ENCODE assay signal across 18 mouse cellular contexts in the genomic region with DNA sequence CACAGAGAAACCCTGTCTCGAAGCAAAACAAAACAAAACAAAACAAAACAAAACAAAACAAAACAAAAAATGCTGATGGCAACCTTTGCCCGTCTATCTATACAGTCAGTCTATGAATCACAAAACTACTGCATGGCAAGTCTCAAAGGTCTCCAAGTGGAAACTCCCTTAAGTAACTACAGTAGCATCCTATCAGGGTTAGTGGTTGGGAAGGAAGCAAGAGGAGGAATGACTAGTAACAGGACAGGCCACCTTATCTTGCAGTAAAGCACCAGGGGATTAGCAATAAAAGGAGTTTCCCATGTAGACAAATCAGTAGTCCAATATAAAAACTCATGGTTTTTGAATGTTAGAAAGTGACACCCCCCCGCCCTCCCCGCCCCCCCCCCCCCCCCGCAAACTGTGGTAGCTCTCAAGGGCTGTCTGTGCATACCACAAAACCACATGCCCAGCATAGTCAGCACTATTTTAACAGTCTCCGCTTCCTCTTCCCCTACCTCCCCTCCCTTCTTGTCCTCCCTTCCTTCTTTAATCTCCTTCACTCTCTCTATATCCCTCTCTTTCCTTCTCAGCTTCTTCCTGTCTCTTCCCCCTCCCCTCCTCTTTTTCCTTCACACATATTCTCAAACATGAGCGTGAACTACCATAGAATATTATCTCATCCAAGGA. TPM values are rescaled to one million over a fixed set of nuclear protein-coding genes. Genes with fewer than 3 reads are reported as not detected.
"Had no signal": no experiment of that assay in that cellular context is flagged by ENCODE, and none has a peak within 500 bp of the region (broad histone marks: within the 10 kb centered on the region; RNA-seq: fewer than 3 reads in every experiment).

No protein-coding gene starts in this region.

- DNase-seq: kidney, adult 8-10 months; kidney, postnatal 25 days; lung, adult 2 months; lung, postnatal 4 days; right cerebral cortex, adult 18-20 months; right cerebral cortex, postnatal 4 days; thymus, postnatal 4 days had no signal

- H3K4me3 ChIP-seq: left cerebral cortex, adult 2 months; limb, embryonic 10.5 days; liver, embryonic 15.5 days; midbrain, embryonic 12.5 days; neural tube, embryonic 15.5 days; stomach, embryonic 15.5 days had no signal

- H3K9me3 ChIP-seq: limb, embryonic 10.5 days; liver, embryonic 15.5 days; midbrain, embryonic 12.5 days; neural tube, embryonic 15.5 days; stomach, embryonic 15.5 days had no signal

- H3K27ac ChIP-seq: left cerebral cortex, adult 2 months; limb, embryonic 10.5 days; liver, embryonic 15.5 days; midbrain, embryonic 12.5 days; neural tube, embryonic 15.5 days; stomach, embryonic 15.5 days had no signal

- H3K4me2 ChIP-seq: liver, embryonic 11.5 days; liver, embryonic 15.5 days; midbrain, embryonic 12.5 days; neural tube, embryonic 15.5 days; stomach, embryonic 15.5 days had no signal

- ATAC-seq: lung, postnatal 0 days; midbrain, embryonic 16.5 days had no signal

- H3K4me1 ChIP-seq: limb, embryonic 10.5 days; liver, embryonic 15.5 days; midbrain, embryonic 12.5 days; neural tube, embryonic 15.5 days; stomach, embryonic 15.5 days had no signal

- H3K27me3 ChIP-seq: liver, embryonic 15.5 days; midbrain, embryonic 12.5 days; neural tube, embryonic 15.5 days; stomach, embryonic 15.5 days had no signal

- H3K9ac ChIP-seq: liver, embryonic 15.5 days; midbrain, embryonic 12.5 days; neural tube, embryonic 15.5 days; stomach, embryonic 15.5 days had no signal

- H3K36me3 ChIP-seq: limb, embryonic 10.5 days; liver, embryonic 15.5 days; midbrain, embryonic 12.5 days; neural tube, embryonic 15.5 days; stomach, embryonic 15.5 days had no signal

RNA-seq across cellular contexts. Expression of a gene that starts 26.8 kb away (rescaled TPM):
- total RNA-seq: left cerebral cortex, adult 2 months; megakaryocyte-erythroid progenitor cell, adult 5-6 weeks had no signal
- polyA plus RNA-seq: spleen, adult 2 months had no signal
